Mouse (Mus musculus) midbrain, postnatal 0 days (tissue): Measurements from ENCODE around the gene Zfp507. TPM values are rescaled to one million over a fixed set of nuclear protein-coding genes. Genes with fewer than 3 reads are reported as not detected.

Experiments
- ATAC-seq: fragments of 200-750 bp; cut with Nextera tagmentation; 2 replicates; pipeline ENCODE4 v1.8.0; 2017; ENCODE audit warnings: moderate number of reproducible peaks, mild to moderate bottlenecking, moderate TSS enrichment, moderate library complexity; ENCODE audit not compliant: low FRiP score
- DNase-seq: peaks from one replicate; pipeline ENCODE4 v3.0.0-alpha.2; 2015; ENCODE audit warnings: low spot score
- H3K27ac ChIP-seq: fragments of 300-500 bp; sonication (generic); 2 replicates; pipeline ENCODE4 v1.5.1; 2014; ENCODE audit warnings: low read depth, mild to moderate bottlenecking, low read length, mixed read lengths
- H3K27me3 ChIP-seq: fragments of 300-500 bp; sonication (generic); 2 replicates; pipeline ENCODE4 v1.6.1; 2014; ENCODE audit warnings: low read length, control low read depth, mixed read lengths; ENCODE audit not compliant: insufficient read depth
- H3K36me3 ChIP-seq: fragments of 300-500 bp; sonication (generic); 2 replicates; pipeline ENCODE4 v1.6.1; 2014; ENCODE audit warnings: low read length, control low read depth, mixed read lengths; ENCODE audit not compliant: insufficient read depth
- H3K4me1 ChIP-seq: fragments of 300-500 bp; sonication (generic); 2 replicates; pipeline ENCODE4 v1.6.1; 2014; ENCODE audit warnings: mild to moderate bottlenecking, control low read depth, antibody characterized with exemption, low read length, mixed read lengths; ENCODE audit not compliant: insufficient read depth
- H3K4me2 ChIP-seq: fragments of 300-500 bp; sonication (generic); 2 replicates; pipeline ENCODE4 v1.6.1; 2014; ENCODE audit warnings: low read depth, mild to moderate bottlenecking, low read length, mixed read lengths; ENCODE audit not compliant: poor library complexity, severe bottlenecking
- H3K4me3 ChIP-seq: fragments of 300-500 bp; sonication (generic); 2 replicates; pipeline ENCODE4 v1.5.1; 2014; ENCODE audit warnings: low read depth, mild to moderate bottlenecking, low read length, moderate library complexity
- H3K9ac ChIP-seq: fragments of 300-500 bp; sonication (generic); replicated peaks from 2 replicates; pipeline ENCODE4 v1.6.1; 2014; ENCODE audit warnings: mild to moderate bottlenecking, low read length, moderate library complexity, mixed read lengths; ENCODE audit not compliant: poor library complexity, severe bottlenecking
- H3K9me3 ChIP-seq: fragments of 300-500 bp; sonication (generic); 2 replicates; pipeline ENCODE4 v1.6.1; 2016; ENCODE audit warnings: low read length, control low read depth
- CTCF ChIP-seq: IDR thresholded peaks from 2 replicates; pipeline ENCODE4 v1.5.1; 2016; ENCODE audit warnings: antibody characterized with exemption, mild to moderate bottlenecking
- WGBS: fragments of 180-500 bp; shearing (Covaris S2); extraction: QIAGEN DNeasy Blood & Tissue Kit; methylation state at CpG from one replicate; pipeline ENCODE4 v1.1.7; 2014; 5-methylcytosine and 5-hydroxymethylcytosine counted together
- polyA plus RNA-seq: library from polyadenylated mRNA; unstranded; fragments of >200 nt; fragmentation: Nextera tagmentation; extraction: Ambion mirVana; gene quantifications from 2 replicates; pipeline ENCODE4 v1.2.1, GENCODE M21; 2015
- total RNA-seq: library from RNA; depleted of rRNA; stranded (reverse); fragments of >200 nt; gene quantifications from 2 replicates; pipeline ENCODE4 v1.2.3, GENCODE M21; 2014

Gene Zfp507
- total and polyA plus RNA-seq, 2 experiments from 2014 or later = 9.0 to 20.8 TPM

- 44% methylated on average over 14 of the region's 14 CpGs for WGBS
- no peak overlapping the region for H3K4me2 ChIP-seq
- peaks cover 3% of the 10 kb centered on the region for H3K4me1 ChIP-seq
- no peaks in the 10 kb centered on the region for H3K9me3 ChIP-seq
- H3K9ac ChIP-seq = no peak overlapping the region
- DNase-seq (no peak), ATAC-seq (no peak)
- no peaks in the 10 kb centered on the region for H3K36me3 ChIP-seq
- H3K27ac ChIP-seq = no peak overlapping the region
- peak; percentile 50 for TF ChIP-seq CTCF
- no peak overlapping the region for H3K4me3 ChIP-seq
- no peaks in the 10 kb centered on the region for H3K27me3 ChIP-seq
Measured at GRCm38 (mm10) chr7:35756510-35757440, 46.0 kb downstream of the Zfp507 start.

- peak overlapping the region; percentile 63 for H3K27ac ChIP-seq
- no peaks in the 10 kb centered on the region for H3K36me3 ChIP-seq
- no peaks in the 10 kb centered on the region for H3K9me3 ChIP-seq
- no peak for DNase-seq
- peaks cover 3% of the 10 kb centered on the region for H3K4me1 ChIP-seq
- no peak for TF ChIP-seq CTCF
- H3K9ac ChIP-seq = peak overlapping the region; percentile 48
- peak overlapping the region; percentile 99 for H3K4me2 ChIP-seq
- peak; percentile 0; the same call in 1 of the 2 replicates for ATAC-seq
- no peaks in the 10 kb centered on the region for H3K27me3 ChIP-seq
- WGBS = 67% methylated on average over 4 of the region's 4 CpGs
- peak overlapping the region; percentile 90 for H3K4me3 ChIP-seq
Measured at GRCm38 (mm10) chr7:35754886-35755168, 48.0 kb downstream of the Zfp507 start.

DNA sequence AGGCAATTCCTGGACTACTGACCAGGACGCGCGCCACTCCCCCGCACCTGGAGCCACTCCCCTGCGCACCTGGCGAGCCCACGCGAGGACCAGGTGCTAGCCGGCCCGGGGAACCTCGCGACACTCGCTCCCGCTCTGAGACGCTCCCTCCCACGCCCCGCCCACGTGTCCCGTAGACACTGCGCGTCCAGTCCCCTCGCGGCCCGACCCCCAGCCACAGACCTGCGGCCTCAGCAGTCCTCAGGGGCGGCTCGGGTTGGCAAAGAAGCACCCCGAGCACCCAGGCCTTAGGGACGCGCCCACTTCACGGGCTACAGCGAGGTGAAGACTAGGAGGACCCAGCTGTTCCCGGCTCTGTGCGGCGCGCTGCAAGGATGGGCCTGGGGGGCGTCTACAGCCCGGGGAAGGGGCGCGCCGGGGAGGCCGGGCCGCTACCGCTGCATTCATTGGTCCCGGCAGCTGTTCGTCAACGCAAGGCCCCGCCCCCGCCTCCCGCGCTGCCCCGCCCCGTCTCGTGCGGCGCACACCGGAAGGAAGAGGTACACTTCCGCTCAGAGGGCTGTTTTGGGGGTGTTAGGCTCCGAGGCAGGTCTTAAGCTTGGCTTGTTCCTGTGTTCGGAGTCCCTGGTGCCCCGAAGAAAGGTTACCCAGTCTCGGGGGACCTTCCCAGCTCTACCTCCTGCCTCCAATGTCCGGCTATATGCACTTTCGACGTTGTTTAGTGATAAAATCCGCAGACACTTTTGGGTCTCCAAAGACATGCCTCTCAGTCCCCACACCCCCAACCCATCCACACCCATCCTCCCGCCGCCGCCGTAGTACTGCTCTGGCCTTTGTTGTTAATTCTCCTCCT lies 48.5 kb downstream of the Zfp507 start, which contains the start of gene Dpy19l3:
Dpy19l3 (minus strand) TSS at position 422 of the 853 bp plus-strand sequence.
- no peak for TF ChIP-seq CTCF
- peak within 1 kb of the TSS; percentile 63 for H3K27ac ChIP-seq
- 1% methylated on average over 69 of the region's 70 CpGs for WGBS
- H3K4me1 ChIP-seq = peaks cover 3% of the 10 kb centered on the region
- peak; percentile 84 for DNase-seq
- ATAC-seq = peak; percentile 98
- H3K4me3 ChIP-seq = peak within 1 kb of the TSS; percentile 90
- H3K27me3 ChIP-seq = no peaks in the 10 kb centered on the region
- peaks cover 3% of the 10 kb centered on the region; the same call in 1 of the 2 replicates for H3K36me3 ChIP-seq
- H3K4me2 ChIP-seq = peak within 1 kb of the TSS; percentile 99
- H3K9me3 ChIP-seq = no peaks in the 10 kb centered on the region
- H3K9ac ChIP-seq = peak within 1 kb of the TSS; percentile 76

GRCm38 (mm10) chr7:35753319-35754032 lies 49.3 kb downstream of the Zfp507 start:
- H3K4me3 ChIP-seq = peak overlapping the region; percentile 90
- no peak for DNase-seq
- H3K9ac ChIP-seq = peak overlapping the region; percentile 76
- 3% methylated on average over 15 of the region's 15 CpGs for WGBS
- no peaks in the 10 kb centered on the region for H3K9me3 ChIP-seq
- H3K27me3 ChIP-seq = no peaks in the 10 kb centered on the region
- TF ChIP-seq CTCF = no peak
- H3K4me1 ChIP-seq = peaks cover 3% of the 10 kb centered on the region
- H3K36me3 ChIP-seq = peaks cover 6% of the 10 kb centered on the region
- no peak for ATAC-seq
- H3K4me2 ChIP-seq = peak overlapping the region; percentile 99
- H3K27ac ChIP-seq = 0 out of 2 replicates have a peak overlapping the region, but pooled peaks have one; percentile 62

- Histone ChIP-seq H3K9ac (no peak overlapping the region), H3K4me3 (no peak overlapping the region), H3K4me1 (peaks cover 3% of the 10 kb centered on the region), H3K9me3 (no peaks in the 10 kb centered on the region), H3K36me3 (peaks cover 14% of the 10 kb centered on the region), H3K27ac (no peak overlapping the region), H3K4me2 (no peak overlapping the region), H3K27me3 (no peaks in the 10 kb centered on the region)
- 93% methylated on average over 9 of the region's 9 CpGs for WGBS
- no peak for DNase-seq
- no peak for TF ChIP-seq CTCF
- no peak for ATAC-seq
Measured at GRCm38 (mm10) chr7:35750873-35751272, 51.9 kb downstream of the Zfp507 start.
